Mouse (Mus musculus) erythroblast, embryonic 14.5 days (primary cell): Measurements from ENCODE around the gene Ccnd2.

ENCODE experiments used
- GATA1 ChIP-seq: IDR thresholded peaks from 2 replicates; pipeline ENCODE4 v1.6.1; 2012; ENCODE audit warnings: low read length, inconsistent platforms, mixed read lengths
- TAL1 ChIP-seq: IDR thresholded peaks from 3 replicates; pipeline ENCODE4 v1.6.1; 2012; ENCODE audit warnings: low read length, inconsistent platforms, mixed read lengths

- TF ChIP-seq TAL1 (no peak), GATA1 (no peak)
Measured at GRCm38 (mm10) chr6:127107413-127107812, 44.6 kb downstream of the Ccnd2 start.
